Mouse (Mus musculus) G1E (cell line): ENCODE measurements at regions not wholly inside any gene's neighbourhood (a gene's known extent, or its start where the extent isn't known, plus 50 kb on each side); places are given as distances from the start of the nearest gene placed in this dataset.

ENCODE experiments used
- CTCF ChIP-seq: IDR thresholded peaks from 2 replicates; pipeline ENCODE4 v1.5.1; 2012; ENCODE audit warnings: low read depth, low read length, inconsistent platforms, mixed read lengths
- GATA1 ChIP-seq: IDR thresholded peaks from 2 replicates; pipeline ENCODE4 v1.6.1; 2012; ENCODE audit warnings: borderline replicate concordance, low read length, inconsistent platforms, mixed read lengths
- GATA2 ChIP-seq: IDR thresholded peaks from 2 replicates; pipeline ENCODE4 v1.6.1; 2012; ENCODE audit warnings: low read depth, low read length, inconsistent platforms, borderline replicate concordance
- POLR2AphosphoS5 ChIP-seq: IDR thresholded peaks from 2 replicates; pipeline ENCODE4 v1.6.1; 2012; ENCODE audit warnings: low read depth, low read length, inconsistent platforms; ENCODE audit not compliant: insufficient replicate concordance

DNA sequence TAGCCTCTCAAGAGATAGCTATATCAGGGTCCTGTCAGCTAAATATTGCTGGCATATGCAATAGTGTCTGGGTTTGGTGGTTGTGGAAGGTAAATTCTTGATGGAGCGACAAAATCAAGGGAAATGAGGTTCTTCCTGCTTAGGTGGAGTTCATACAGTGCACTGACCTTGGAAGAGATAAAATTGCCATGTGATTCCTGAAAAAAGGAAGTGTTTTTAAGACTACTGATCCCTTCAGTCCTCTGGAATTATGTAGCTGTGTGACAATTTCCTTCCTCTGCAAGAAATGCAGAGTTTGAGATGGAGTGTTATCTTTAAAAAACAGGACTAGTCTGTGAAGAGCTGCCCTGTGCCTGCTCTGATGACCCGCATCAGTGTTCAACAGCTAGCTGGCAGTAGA is 83.5 kb upstream of the Ralgapa2 start:
- no peak for TF ChIP-seq GATA1
- TF ChIP-seq CTCF = no peak
- no peak for TF ChIP-seq POLR2AphosphoS5
- TF ChIP-seq GATA2 = no peak
